ENCODE assay signal across 20 mouse cellular contexts in the genomic region with DNA sequence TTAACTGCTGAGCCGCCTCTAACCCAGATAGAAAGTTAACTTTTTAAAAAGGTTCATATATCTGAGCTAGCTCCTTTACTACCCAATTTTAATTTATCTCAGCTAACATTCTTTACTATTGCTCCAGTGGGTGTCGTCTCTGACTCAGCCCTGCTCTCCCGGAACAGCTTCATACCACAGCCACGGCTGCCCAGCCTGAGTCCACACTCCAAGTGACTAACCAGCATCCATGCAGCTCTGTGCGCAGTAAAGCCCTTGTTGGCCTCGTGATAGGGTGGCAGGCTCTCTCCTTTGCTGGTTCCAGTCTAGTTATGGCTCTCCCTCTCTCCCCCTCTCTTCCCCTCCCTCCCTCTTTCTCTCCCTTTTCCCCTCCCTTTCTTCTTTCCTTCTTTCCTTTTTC. TPM values are rescaled to one million over a fixed set of nuclear protein-coding genes. Genes with fewer than 3 reads are reported as not detected.
A peak's percentile ranks its signal among the peaks of the same experiment; 100 is the strongest.
DNase-seq lines count a peak whose midpoint lies in the region; ATAC-seq lines count a peak whose summit lies in the region.
"Had no signal": no experiment of that assay in that cellular context is flagged by ENCODE, and none has a peak within 500 bp of the region (broad histone marks: within the 10 kb centered on the region; RNA-seq: fewer than 3 reads in every experiment).

No protein-coding gene starts in this region.

- H3K9ac ChIP-seq in kidney, embryonic 15.5 days: no peak overlapping the region
- no peak overlapping the region for H3K9ac ChIP-seq in midbrain, embryonic 13.5 days (replicated peaks)
- H3K9ac ChIP-seq: embryonic facial prominence, embryonic 13.5 days; heart, embryonic 12.5 days; hindbrain, embryonic 14.5 days had no signal

- no peak overlapping the region for H3K4me2 ChIP-seq in kidney, embryonic 15.5 days
- no peak overlapping the region for H3K4me2 ChIP-seq in midbrain, embryonic 13.5 days (replicated peaks)
- H3K4me2 ChIP-seq: embryonic facial prominence, embryonic 13.5 days; heart, embryonic 12.5 days; hindbrain, embryonic 14.5 days had no signal

- 84% methylated on average over 6 of the region's 6 CpGs for WGBS in kidney, embryonic 15.5 days
- WGBS in midbrain, embryonic 13.5 days: 92% methylated on average over 6 of the region's 6 CpGs

- H3K36me3 ChIP-seq in kidney, embryonic 15.5 days: no peaks in the 10 kb centered on the region
- no peaks in the 10 kb centered on the region for H3K36me3 ChIP-seq in midbrain, embryonic 13.5 days
- H3K36me3 ChIP-seq: embryonic facial prominence, embryonic 13.5 days; forebrain, embryonic 10.5 days; heart, embryonic 12.5 days; hindbrain, embryonic 10.5 days had no signal

- no peak for ATAC-seq in kidney, embryonic 15.5 days (replicated peaks; ENCODE audit: low FRiP score)
- no peak for ATAC-seq in midbrain, embryonic 13.5 days
- ATAC-seq: forebrain, embryonic 14.5 days; intestine, postnatal 0 days had no signal

- DNase-seq in right cerebral cortex, adult 18-20 months: peak; percentile 14
- DNase-seq in right cerebral cortex, postnatal 10 days (ENCODE audit: low spot score in 2 of 2): no peak
- peak; percentile 27 for DNase-seq in 416B (ENCODE audit: low read depth)
- peak; percentile 66 for DNase-seq in brain, adult 2 months (ENCODE audit: low read depth, low spot score)
- peak; percentile 6 for DNase-seq in telencephalon, adult 2 months (ENCODE audit: low read depth, low spot score)
- DNase-seq: adrenal gland, postnatal 10 days; cerebellum, adult 18-20 months; cerebellum, adult 9-11 months; cerebellum, postnatal 36 days had no signal

- H3K9me3 ChIP-seq in kidney, embryonic 15.5 days (replicated peaks): no peaks in the 10 kb centered on the region
- no peaks in the 10 kb centered on the region for H3K9me3 ChIP-seq in midbrain, embryonic 13.5 days
- H3K9me3 ChIP-seq: embryonic facial prominence, embryonic 13.5 days; forebrain, embryonic 10.5 days; hindbrain, embryonic 10.5 days had no signal

- H3K27ac ChIP-seq in kidney, embryonic 15.5 days: no peak overlapping the region
- no peak overlapping the region for H3K27ac ChIP-seq in midbrain, embryonic 13.5 days
- H3K27ac ChIP-seq: embryonic facial prominence, embryonic 13.5 days; forebrain, embryonic 10.5 days; hindbrain, embryonic 10.5 days; hindbrain, embryonic 14.5 days had no signal

- no peaks in the 10 kb centered on the region for H3K4me1 ChIP-seq in kidney, embryonic 15.5 days
- no peaks in the 10 kb centered on the region for H3K4me1 ChIP-seq in midbrain, embryonic 13.5 days (replicated peaks)
- H3K4me1 ChIP-seq: embryonic facial prominence, embryonic 13.5 days; hindbrain, embryonic 10.5 days had no signal

- no peaks in the 10 kb centered on the region for H3K27me3 ChIP-seq in kidney, embryonic 15.5 days
- no peaks in the 10 kb centered on the region for H3K27me3 ChIP-seq in midbrain, embryonic 13.5 days
- H3K27me3 ChIP-seq: embryonic facial prominence, embryonic 13.5 days; heart, embryonic 12.5 days had no signal

- H3K4me3 ChIP-seq in kidney, embryonic 15.5 days (replicated peaks): no peak overlapping the region
- H3K4me3 ChIP-seq in midbrain, embryonic 13.5 days (replicated peaks): no peak overlapping the region
- H3K4me3 ChIP-seq: embryonic facial prominence, embryonic 13.5 days; forebrain, embryonic 10.5 days; heart, embryonic 12.5 days; hindbrain, embryonic 10.5 days had no signal

RNA-seq across cellular contexts. Expression of a gene that starts 9.6 kb away (rescaled TPM):
- polyA plus RNA-seq in kidney, embryonic 15.5 days (2015; fragmentation: Nextera tagmentation; extraction: Ambion mirVana): not detected in 2 replicates
- polyA plus RNA-seq in midbrain, embryonic 13.5 days (2015; fragmentation: Nextera tagmentation; extraction: Ambion mirVana): 0.12 TPM in 1 of 2 replicates, not detected in the other
- polyA plus RNA-seq: C2C12; embryonic facial prominence, embryonic 13.5 days; forebrain, embryonic 10.5 days; forebrain, embryonic 14.5 days; heart, embryonic 12.5 days; heart, embryonic 16.5 days; hindbrain, embryonic 14.5 days; intestine, postnatal 0 days had no signal

RNA-seq across cellular contexts. Expression of a gene that starts 36.2 kb away (rescaled TPM):
- 38.6 and 40.1 TPM in 2 replicates for polyA plus RNA-seq in kidney, embryonic 15.5 days (2015; fragmentation: Nextera tagmentation; extraction: Ambion mirVana)
- 60.8 and 66.3 TPM in 2 replicates for polyA plus RNA-seq in midbrain, embryonic 13.5 days (2015; fragmentation: Nextera tagmentation; extraction: Ambion mirVana)

RNA-seq across cellular contexts. Expression of a gene that starts 55.7 kb away (rescaled TPM):
- 98.7 and 99.4 TPM in 2 replicates for polyA plus RNA-seq in kidney, embryonic 15.5 days (2015; fragmentation: Nextera tagmentation; extraction: Ambion mirVana)
- 100 TPM in 2 replicates for polyA plus RNA-seq in midbrain, embryonic 13.5 days (2015; fragmentation: Nextera tagmentation; extraction: Ambion mirVana)

Comparison
In these comparisons a context has a peak if more than half of its experiments do, and no peak if none do; other contexts are left out.
1. DNase-seq: peak in right cerebral cortex, adult 18-20 months (single experiment), 416B (single experiment), brain, adult 2 months (single experiment) and telencephalon, adult 2 months (single experiment); none in right cerebral cortex, postnatal 10 days (0 of 2).